27 mouse cellular contexts compared by ENCODE assay signal in the genomic region with DNA sequence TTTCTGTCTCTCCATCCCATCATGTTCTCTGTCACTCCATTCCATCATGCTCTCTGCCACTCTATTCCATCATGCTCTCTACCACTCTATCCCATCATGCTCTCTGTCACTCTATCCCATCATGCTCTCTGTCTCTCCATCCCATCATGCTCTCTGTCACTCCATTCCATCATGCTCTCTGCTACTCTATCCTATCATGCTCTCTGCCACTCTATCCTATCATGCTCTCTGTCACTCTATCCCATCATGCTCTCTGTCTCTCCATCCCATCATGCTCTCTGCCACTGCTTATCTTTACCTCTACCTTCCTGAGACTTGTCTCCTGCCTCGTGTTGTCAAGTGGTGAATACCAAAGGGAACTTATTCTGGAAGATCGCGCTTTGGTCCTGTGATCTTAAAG.
"Had no signal": no experiment of that assay in that cellular context is flagged by ENCODE, and none has a peak within 500 bp of the region (broad histone marks: within the 10 kb centered on the region; RNA-seq: fewer than 3 reads in every experiment).

No protein-coding gene starts in this region.

- H3K9me3 ChIP-seq: limb, embryonic 10.5 days; limb, embryonic 12.5 days; limb, embryonic 13.5 days; limb, embryonic 15.5 days; liver, embryonic 12.5 days; liver, embryonic 13.5 days; liver, embryonic 15.5 days; lung, embryonic 15.5 days; megakaryocyte, embryonic 14.5 days; midbrain, embryonic 10.5 days; midbrain, embryonic 12.5 days; midbrain, embryonic 13.5 days; midbrain, embryonic 15.5 days had no signal

- H3K27me3 ChIP-seq: limb, embryonic 12.5 days; limb, embryonic 13.5 days; limb, embryonic 15.5 days; liver, embryonic 12.5 days; liver, embryonic 13.5 days; liver, embryonic 15.5 days; lung, embryonic 15.5 days; midbrain, embryonic 12.5 days; midbrain, embryonic 13.5 days; midbrain, embryonic 15.5 days had no signal

- DNase-seq: left cerebral cortex, postnatal 4 days; liver; liver, embryonic 13.5 days; liver, postnatal 0 days; lung, adult 18-20 months; lung, adult 2 months; lung, embryonic 14.5 days; lung, postnatal 10 days; lung, postnatal 14 days; lung, postnatal 36 days; lung, postnatal 4 days; midbrain, embryonic 14.5 days had no signal

- H3K9ac ChIP-seq: limb, embryonic 12.5 days; limb, embryonic 13.5 days; limb, embryonic 15.5 days; liver, embryonic 12.5 days; liver, embryonic 13.5 days; liver, embryonic 14.5 days; liver, embryonic 15.5 days; liver, postnatal 0 days; lung, embryonic 14.5 days; lung, embryonic 15.5 days; midbrain, embryonic 12.5 days; midbrain, embryonic 13.5 days; midbrain, embryonic 15.5 days had no signal

- H3K4me3 ChIP-seq: limb, embryonic 10.5 days; limb, embryonic 12.5 days; limb, embryonic 13.5 days; limb, embryonic 15.5 days; liver, embryonic 12.5 days; liver, embryonic 13.5 days; liver, embryonic 15.5 days; lung, embryonic 15.5 days; megakaryocyte, embryonic 14.5 days; midbrain, embryonic 10.5 days; midbrain, embryonic 12.5 days; midbrain, embryonic 13.5 days; midbrain, embryonic 15.5 days; myocyte had no signal

- H3K36me3 ChIP-seq: limb, embryonic 10.5 days; limb, embryonic 12.5 days; limb, embryonic 13.5 days; limb, embryonic 15.5 days; liver, embryonic 12.5 days; liver, embryonic 13.5 days; liver, embryonic 15.5 days; lung, embryonic 15.5 days; midbrain, embryonic 10.5 days; midbrain, embryonic 12.5 days; midbrain, embryonic 13.5 days; midbrain, embryonic 15.5 days had no signal

- H3K4me1 ChIP-seq: limb, embryonic 10.5 days; limb, embryonic 12.5 days; limb, embryonic 13.5 days; limb, embryonic 15.5 days; liver, embryonic 12.5 days; liver, embryonic 13.5 days; liver, embryonic 15.5 days; lung, embryonic 15.5 days; megakaryocyte, embryonic 14.5 days had no signal

- H3K27ac ChIP-seq: limb, embryonic 10.5 days; limb, embryonic 12.5 days; limb, embryonic 13.5 days; limb, embryonic 15.5 days; liver, embryonic 12.5 days; liver, embryonic 13.5 days; liver, embryonic 14.5 days; liver, embryonic 15.5 days; lung, embryonic 15.5 days; macrophage; midbrain, embryonic 10.5 days; midbrain, embryonic 12.5 days; midbrain, embryonic 13.5 days; midbrain, embryonic 15.5 days had no signal
